Mouse (Mus musculus): ENCODE measurements around the gene Lyz2.

GRCm38 (mm10) chr10:117283871-117284577, 1.9 kb upstream of the Lyz2 start:
- no peak for TF ChIP-seq BHLHE40 (IDR thresholded peaks at IDR 0.05; ENCODE audit: borderline replicate concordance, low read depth, low read length)
- TF ChIP-seq POLR2AphosphoS2 (IDR thresholded peaks at IDR 0.05; ENCODE audit: low read length) = no peak
- TF ChIP-seq MAX (IDR thresholded peaks at IDR 0.05; ENCODE audit: low read length) = no peak
- no peak for TF ChIP-seq SMC3 (IDR thresholded peaks at IDR 0.05; ENCODE audit: low read depth, low read length)
- TF ChIP-seq USF1 (IDR thresholded peaks at IDR 0.05; ENCODE audit: low read depth, low read length) = no peak
- no peak for TF ChIP-seq POLR2AphosphoS5 (IDR thresholded peaks at IDR 0.05; ENCODE audit: borderline replicate concordance, low read depth, low read length)
- TF ChIP-seq POLR2A (IDR thresholded peaks at IDR 0.05; ENCODE audit: control insufficient read depth in 1 of 2, insufficient read depth in 1 of 2, low read depth in 1 of 2, low read length in 2 of 2, poor library complexity in 1 of 2) = no peak
- no peak for TF ChIP-seq CTCF (IDR thresholded peaks at IDR 0.05 in 2 of 3, conservative IDR thresholded peaks at IDR 0.05 in 1 of 3; ENCODE audit: control insufficient read depth in 1 of 3, insufficient read depth in 1 of 3, low read depth in 2 of 3, low read length in 3 of 3, poor library complexity in 1 of 3, severe bottlenecking in 1 of 3)
- TF ChIP-seq EP300 (IDR thresholded peaks at IDR 0.05; ENCODE audit: low read depth in 1 of 2, low read length in 2 of 2) = no peak
- no peak for TF ChIP-seq MYC (IDR thresholded peaks at IDR 0.05; ENCODE audit: low read depth, low read length)
